Mouse (Mus musculus): ENCODE results near the gene Herc1.

Herc1 gene

DNA sequence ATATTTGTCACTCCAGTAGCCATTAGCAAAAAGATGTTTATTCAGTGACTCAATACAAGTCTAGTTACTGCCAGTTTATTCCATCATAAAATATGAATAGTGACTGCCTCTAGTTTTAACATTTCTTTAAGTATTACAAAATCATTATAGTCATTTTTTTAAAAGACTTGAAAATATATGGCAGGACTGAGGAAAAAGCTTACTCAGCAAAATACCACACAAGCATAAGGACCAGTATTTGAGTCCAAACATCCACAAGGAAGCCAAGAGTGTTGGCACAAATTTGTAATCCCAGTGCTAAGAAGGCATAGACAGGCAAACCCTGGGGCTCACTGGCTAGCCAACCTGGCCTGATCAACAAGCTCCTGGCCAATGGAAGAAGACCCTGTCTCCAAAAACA lies 143.7 kb downstream of the Herc1 start:
- DNase-seq (ENCODE audit: low read depth, low spot score): no peak

GRCm38 (mm10) chr9:66501248-66501647 lies 151.0 kb downstream of the Herc1 start:
- DNase-seq (ENCODE audit: low read depth, low spot score): no peak

- DNase-seq (ENCODE audit: low read depth, low spot score): no peak
These were observed 153.7 kb downstream of the Herc1 start for GRCm38 (mm10) chr9:66503879-66504411.

DNA sequence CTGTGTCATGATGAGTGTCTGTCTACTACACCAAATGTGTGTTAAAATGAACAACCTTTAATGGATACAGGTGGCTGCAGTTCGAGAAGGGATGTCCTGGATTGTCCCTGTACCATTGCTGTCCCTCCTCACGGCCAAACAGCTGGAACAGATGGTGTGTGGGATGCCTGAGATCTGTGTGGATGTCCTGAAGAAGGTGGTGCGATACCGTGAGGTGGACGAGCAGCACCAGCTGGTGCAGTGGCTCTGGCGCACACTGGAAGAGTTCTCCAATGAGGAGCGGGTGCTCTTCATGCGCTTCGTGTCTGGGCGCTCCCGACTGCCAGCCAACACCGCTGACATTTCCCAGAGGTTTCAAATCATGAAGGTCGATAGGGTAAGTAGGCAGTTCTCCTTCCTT lies 154.3 kb downstream of the Herc1 start:
- DNase-seq (ENCODE audit: low read depth, low spot score): no peak

GRCm38 (mm10) chr9:66505141-66505917 lies 155.1 kb downstream of the Herc1 start:
- no peak for DNase-seq (ENCODE audit: low read depth, low spot score)

- DNase-seq (ENCODE audit: low read depth, low spot score): no peak
These were observed 155.8 kb downstream of the Herc1 start for GRCm38 (mm10) chr9:66506011-66506410.

GRCm38 (mm10) chr9:66506424-66506823 lies 156.2 kb downstream of the Herc1 start:
- DNase-seq (ENCODE audit: low read depth, low spot score): no peak

GRCm38 (mm10) chr9:66507684-66508083 lies 157.4 kb downstream of the Herc1 start:
- DNase-seq (ENCODE audit: low read depth, low spot score): no peak

GRCm38 (mm10) chr9:66508890-66509399 lies 158.7 kb downstream of the Herc1 start:
- DNase-seq (ENCODE audit: low read depth, low spot score): no peak

GRCm38 (mm10) chr9:66510351-66510841 lies 160.1 kb downstream of the Herc1 start:
- DNase-seq (ENCODE audit: low read depth, low spot score): no peak

- no peak for DNase-seq (ENCODE audit: low read depth, low spot score)
These were observed 160.7 kb downstream of the Herc1 start for GRCm38 (mm10) chr9:66510944-66511343.

DNA sequence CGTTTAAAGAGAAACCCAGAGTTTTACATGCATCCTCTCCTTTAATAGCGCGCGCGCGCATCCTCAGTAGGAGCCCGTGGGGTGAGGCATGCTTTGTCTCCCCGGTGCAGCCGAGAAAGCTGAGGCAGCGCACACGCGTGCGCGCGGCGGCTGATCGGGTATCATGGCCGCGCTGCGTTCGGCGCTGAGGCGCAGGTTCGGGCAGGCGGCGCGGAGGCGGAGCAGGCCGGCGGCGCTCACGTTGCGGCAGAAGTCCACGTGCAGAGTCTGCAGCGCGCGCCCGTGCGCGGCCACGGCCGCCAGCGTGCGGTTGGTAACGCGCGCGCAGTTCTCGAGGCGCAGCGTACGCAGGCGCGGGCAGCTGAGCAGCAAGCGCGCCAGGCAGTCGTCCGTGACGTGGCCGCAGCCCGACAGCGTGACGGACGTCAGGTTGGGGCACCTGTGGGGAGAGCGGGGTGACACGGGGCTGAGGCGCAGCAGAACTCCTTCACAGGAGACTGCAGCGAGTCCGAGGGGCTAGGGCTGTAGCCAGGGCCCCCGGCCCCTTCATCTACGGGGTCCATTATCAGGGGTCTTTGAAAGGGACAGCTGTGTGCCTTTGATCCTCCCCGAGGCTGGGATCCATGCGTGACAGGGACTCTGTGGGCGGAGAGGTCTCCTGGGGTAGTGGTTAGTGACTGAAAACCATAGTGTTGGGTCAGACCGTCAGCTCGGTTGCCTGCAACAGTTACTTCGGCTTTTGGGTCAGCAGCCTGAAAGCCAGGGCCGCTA lies 161.5 kb downstream of the Herc1 start:
- DNase-seq (ENCODE audit: low read depth, low spot score): peak; percentile 95

- DNase-seq (ENCODE audit: low read depth, low spot score): peak; percentile 75
These were observed 162.1 kb downstream of the Herc1 start for GRCm38 (mm10) chr9:66512351-66512671.

- DNase-seq (ENCODE audit: low read depth, low spot score): no peak
These were observed 162.9 kb downstream of the Herc1 start for GRCm38 (mm10) chr9:66513150-66513549.

DNA sequence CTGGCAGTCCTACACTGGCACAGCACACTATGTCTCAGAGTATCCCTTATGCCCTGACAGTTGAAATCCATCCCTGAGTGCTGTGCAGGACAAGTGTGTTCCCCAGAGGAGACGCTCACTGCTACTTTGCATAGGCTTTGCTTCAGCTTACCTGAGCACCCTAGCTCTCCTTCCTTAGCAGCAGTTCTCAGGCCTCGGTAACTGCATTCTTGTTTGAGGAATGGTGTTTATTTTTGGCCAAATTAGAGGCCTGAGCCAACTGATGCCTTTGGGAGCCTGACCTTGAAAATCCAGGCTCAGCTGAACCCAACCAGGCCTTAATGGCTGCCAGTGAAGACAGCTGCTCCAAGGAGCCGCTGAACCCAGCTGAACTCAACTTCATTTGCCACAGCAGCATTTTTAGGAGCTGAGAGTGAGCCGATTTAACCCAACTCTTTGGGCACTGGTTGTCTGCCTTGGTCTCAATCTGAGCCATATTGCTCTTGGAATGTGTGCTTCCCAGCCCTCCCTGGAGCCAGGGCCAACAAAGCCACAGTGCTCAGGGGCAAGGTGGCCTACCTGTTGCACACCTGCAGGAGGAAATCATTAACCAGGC lies 163.5 kb downstream of the Herc1 start:
- DNase-seq (ENCODE audit: low read depth, low spot score): no peak

DNA sequence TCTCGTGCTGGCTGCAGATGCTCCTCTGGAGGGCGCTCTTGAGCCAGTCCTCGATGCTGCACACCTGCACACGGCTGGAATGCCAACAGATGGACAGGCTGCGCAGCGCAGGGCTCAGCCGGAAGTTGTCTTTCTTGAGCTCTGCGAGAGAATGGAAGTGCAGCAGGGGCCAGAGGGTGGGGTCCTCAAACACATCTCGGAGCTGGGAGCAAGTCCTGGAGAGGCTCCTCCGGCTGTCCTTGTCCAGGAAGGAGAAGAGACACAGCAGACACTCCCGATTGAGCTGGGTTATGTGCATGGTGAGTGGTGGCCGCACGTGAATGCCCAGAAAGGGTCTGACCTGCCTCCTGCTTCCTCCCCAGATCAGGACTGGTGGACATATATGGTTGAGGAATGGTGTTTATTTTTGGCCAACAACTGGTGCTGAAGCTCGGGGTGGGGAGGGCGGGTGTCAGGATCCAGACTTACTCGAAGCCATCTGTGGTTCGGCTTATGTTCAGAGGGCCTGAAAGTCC lies 164.1 kb downstream of the Herc1 start, which contains the start of gene Fbxl22:
Gene Fbxl22 (minus strand): TSS at position 338 of the 515 bp plus-strand sequence.
- DNase-seq (ENCODE audit: low read depth, low spot score): no peak

- no peak for DNase-seq (ENCODE audit: low read depth, low spot score)
These were observed 164.9 kb downstream of the Herc1 start for GRCm38 (mm10) chr9:66515115-66515514.

DNA sequence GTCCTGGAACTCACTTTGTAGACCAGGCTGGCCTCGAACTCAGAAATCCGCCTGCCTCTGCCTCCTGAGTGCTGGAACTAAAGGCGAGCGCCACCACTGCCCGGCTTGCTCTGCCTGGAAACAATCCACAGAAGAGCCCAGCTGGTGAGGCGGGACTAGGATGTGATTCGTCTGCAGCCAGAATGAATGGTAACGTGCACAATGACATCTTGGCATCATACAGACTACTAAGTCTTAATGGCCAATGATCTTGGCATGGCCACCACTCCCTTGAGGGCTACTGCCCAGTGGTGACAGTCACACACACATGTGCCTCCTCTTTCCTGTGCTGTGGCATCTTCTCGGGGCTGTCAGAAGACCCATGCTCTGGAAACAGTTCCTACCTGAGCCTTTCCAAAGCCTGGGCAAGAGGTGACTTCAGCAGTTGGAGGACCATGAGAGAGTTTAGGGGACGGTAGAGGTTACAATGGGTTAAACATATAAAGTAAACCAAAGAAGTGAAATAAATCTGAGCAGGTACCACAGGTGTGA lies 165.5 kb downstream of the Herc1 start:
- DNase-seq (ENCODE audit: low read depth, low spot score): no peak

DNA sequence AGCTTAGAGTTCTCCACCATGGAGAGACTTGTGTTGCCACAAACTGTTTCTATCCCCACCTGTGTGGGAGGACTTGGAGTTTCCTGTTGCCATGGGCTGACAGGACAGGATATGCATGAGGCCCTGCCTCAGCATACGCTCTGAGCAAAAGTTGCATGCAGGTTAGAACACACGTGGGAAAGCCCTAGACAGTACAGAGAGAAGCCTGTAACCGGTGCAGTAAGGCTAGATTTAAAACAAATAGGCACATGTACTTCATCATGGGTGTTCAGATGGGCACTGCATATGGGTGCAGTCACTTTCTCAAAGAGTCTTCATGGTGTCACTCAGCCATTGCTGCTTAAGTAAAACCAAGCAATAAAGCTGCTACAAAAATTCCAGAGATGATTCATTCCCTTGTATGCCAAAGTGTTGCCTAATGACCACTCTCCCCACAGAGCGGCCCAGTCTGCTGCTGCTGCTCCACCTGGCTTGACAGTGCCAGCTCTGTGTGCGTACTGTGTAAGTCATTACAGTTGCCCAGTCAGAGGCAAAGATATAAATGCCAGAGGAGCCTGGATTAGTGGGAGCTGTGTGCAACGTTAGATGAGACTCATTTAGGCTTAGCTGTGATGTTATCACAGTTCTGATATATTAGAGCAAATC lies 166.2 kb downstream of the Herc1 start:
- no peak for DNase-seq (ENCODE audit: low read depth, low spot score)

DNA sequence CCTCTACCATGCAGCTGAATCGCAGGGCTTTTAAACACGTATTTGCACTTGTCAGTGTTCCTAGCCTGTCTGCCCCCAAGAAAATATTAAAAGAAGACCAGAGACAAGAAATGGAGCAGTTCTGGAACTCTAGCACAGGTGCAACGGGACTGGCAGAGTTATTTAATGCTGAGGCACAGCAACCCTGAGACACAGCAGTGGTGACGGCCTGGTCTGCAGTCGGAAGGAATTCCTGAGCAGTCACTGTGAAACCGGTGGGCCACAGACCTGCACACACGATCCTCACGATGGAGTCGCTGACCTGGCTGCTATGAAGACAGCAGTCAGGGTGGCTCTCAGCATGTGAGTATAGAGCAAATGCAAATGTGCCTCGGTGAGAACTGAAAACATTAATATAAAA lies 167.5 kb downstream of the Herc1 start:
- no peak for DNase-seq (ENCODE audit: low read depth, low spot score)

DNA sequence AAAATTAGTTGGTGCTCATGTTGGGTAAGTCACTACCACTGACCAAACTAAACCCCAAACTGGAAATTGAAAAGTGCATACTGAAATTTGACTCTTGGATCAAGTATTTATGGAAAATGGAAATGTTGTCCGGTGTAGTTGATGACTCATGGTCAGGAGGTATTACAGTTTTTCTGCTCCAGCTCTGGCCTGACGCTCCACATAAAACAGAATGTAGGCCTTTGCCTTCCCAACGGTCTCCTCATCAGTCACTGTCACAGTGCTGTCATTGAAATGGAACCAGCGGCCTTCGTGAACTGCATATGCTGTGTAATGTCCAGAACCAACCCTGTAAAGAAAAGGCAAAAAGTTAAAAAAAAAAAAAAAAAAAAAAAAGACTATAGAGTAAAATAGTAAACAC lies 168.0 kb downstream of the Herc1 start:
- no peak for DNase-seq (ENCODE audit: low read depth, low spot score)

Data from brain, embryonic 18.5 days (tissue).